Mouse (Mus musculus): Measurements from ENCODE around the gene Slfn3. TPM values are rescaled to one million over a fixed set of nuclear protein-coding genes. Genes with fewer than 3 reads are reported as not detected.
"Not testable (repeated sequence)": the region's sequence is repeated elsewhere in the genome, so short reads cannot be mapped to it uniquely, and the experiment has no call there.

Gene Slfn3
- polyA plus RNA-seq, 1 experiment from 2014 or later: 1.3 TPM

DNA sequence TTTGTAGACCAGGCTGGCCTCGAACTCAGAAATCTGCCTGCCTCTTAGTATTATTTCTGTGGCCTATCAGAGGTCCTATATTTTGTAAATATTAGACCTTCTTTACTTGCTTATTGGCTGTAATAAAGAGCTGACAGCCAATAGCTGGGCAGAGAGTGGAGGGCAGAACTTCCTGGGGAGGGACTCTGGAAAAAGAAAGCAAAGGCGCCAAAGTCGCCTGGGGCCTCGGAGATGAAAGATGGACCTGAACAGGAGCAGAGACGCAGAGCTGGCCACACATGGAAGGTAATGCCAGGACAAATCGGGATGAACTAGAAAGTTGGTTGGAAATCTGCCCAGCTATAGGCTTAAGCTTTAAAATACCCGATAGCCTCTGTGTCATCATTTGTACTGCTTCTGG lies 32.2 kb downstream of the Slfn3 start:
- ATAC-seq (ENCODE audit: insufficient number of reproducible peaks, insufficient read depth, low FRiP score, low read depth): no peak
- H3K4me2 ChIP-seq (ENCODE audit: low read length): 0 out of 2 replicates have a peak overlapping the region, but pooled peaks have one; percentile 4
- H3K9me3 ChIP-seq (ENCODE audit: control insufficient read depth, low read length): no peaks in the 10 kb centered on the region
- no peak overlapping the region for H3K4me3 ChIP-seq (ENCODE audit: control insufficient read depth in 1 of 2, insufficient read depth in 1 of 2, low read depth in 1 of 2, low read length in 2 of 2)
- no peak overlapping the region for H3K9ac ChIP-seq (ENCODE audit: low read length)
- no peaks in the 10 kb centered on the region for H3K4me1 ChIP-seq (ENCODE audit: control insufficient read depth in 2 of 2, insufficient read depth in 2 of 2, low read length in 2 of 2)
- WGBS: 74% methylated on average over 7 of the region's 7 CpGs
- H3K36me3 ChIP-seq (ENCODE audit: control insufficient read depth, insufficient read depth, low read length): no peaks in the 10 kb centered on the region
- H3K27me3 ChIP-seq (ENCODE audit: control insufficient read depth, insufficient read depth, low read length): no peaks in the 10 kb centered on the region
- H3K27ac ChIP-seq (replicated peaks in 1 of 2; ENCODE audit: control insufficient read depth in 1 of 2, insufficient read depth in 1 of 2, low read depth in 2 of 2, low read length in 2 of 2): no peak overlapping the region

DNA sequence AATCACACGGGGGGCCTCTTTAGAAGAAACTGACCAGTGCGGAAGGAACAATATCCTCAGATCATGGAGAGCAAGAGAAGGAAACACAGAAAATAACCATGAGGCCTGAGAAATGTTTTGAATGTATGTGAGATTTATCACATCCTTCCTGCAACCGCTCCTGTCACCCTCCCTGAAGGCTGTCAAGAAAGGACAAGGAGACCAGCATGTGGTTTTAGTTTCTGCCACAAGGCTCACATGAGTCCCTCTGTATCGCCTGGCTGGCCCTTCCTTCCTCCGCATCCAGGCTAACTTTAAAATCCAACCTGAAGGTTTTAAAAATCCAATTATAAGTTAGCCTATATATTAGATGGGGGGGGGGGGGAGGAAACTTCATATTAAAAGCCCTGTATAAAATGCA lies 32.7 kb downstream of the Slfn3 start:
- 81% methylated on average over 5 of the region's 5 CpGs for WGBS
- not testable (repeated sequence) for H3K4me3 ChIP-seq (ENCODE audit: control insufficient read depth in 1 of 2, insufficient read depth in 1 of 2, low read depth in 1 of 2, low read length in 2 of 2); H3K36me3 ChIP-seq (ENCODE audit: control insufficient read depth, insufficient read depth, low read length); H3K4me1 ChIP-seq (ENCODE audit: control insufficient read depth in 2 of 2, insufficient read depth in 2 of 2, low read length in 2 of 2); H3K9me3 ChIP-seq (ENCODE audit: control insufficient read depth, low read length); H3K27me3 ChIP-seq (ENCODE audit: control insufficient read depth, insufficient read depth, low read length); ATAC-seq (ENCODE audit: insufficient number of reproducible peaks, insufficient read depth, low FRiP score, low read depth); H3K9ac ChIP-seq (ENCODE audit: low read length); H3K27ac ChIP-seq (replicated peaks in 1 of 2; ENCODE audit: control insufficient read depth in 1 of 2, insufficient read depth in 1 of 2, low read depth in 2 of 2, low read length in 2 of 2)
- H3K4me2 ChIP-seq (ENCODE audit: low read length): 0 out of 2 replicates have a peak overlapping the region, but pooled peaks have one; percentile 4

DNA sequence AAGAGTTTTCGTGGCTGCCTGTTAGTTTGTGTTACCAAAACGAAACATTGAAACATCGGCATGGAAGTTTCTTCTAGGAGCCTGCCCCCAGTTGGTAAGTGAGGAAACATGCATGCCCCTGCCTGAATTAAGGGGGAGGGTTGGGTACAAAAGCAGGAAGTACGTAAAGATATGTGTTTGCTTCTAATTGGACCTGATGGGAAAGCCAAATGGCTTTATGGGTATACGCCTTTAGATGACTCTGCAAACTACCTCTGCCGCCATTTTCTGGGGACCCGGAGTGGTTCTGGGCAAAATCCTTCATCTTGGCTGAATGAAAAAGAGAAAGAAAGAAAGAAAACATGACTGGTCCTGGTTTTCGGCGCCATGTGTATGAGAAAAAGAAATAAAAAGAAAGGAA lies 33.1 kb downstream of the Slfn3 start:
- no peak overlapping the region for H3K9ac ChIP-seq (ENCODE audit: low read length)
- no peaks in the 10 kb centered on the region for H3K9me3 ChIP-seq (ENCODE audit: control insufficient read depth, low read length)
- no peaks in the 10 kb centered on the region for H3K27me3 ChIP-seq (ENCODE audit: control insufficient read depth, insufficient read depth, low read length)
- no peaks in the 10 kb centered on the region for H3K36me3 ChIP-seq (ENCODE audit: control insufficient read depth, insufficient read depth, low read length)
- H3K4me3 ChIP-seq (ENCODE audit: control insufficient read depth in 1 of 2, insufficient read depth in 1 of 2, low read depth in 1 of 2, low read length in 2 of 2): no peak overlapping the region
- no peak overlapping the region for H3K27ac ChIP-seq (replicated peaks in 1 of 2; ENCODE audit: control insufficient read depth in 1 of 2, insufficient read depth in 1 of 2, low read depth in 2 of 2, low read length in 2 of 2)
- no peak overlapping the region for H3K4me2 ChIP-seq (ENCODE audit: low read length)
- H3K4me1 ChIP-seq (ENCODE audit: control insufficient read depth in 2 of 2, insufficient read depth in 2 of 2, low read length in 2 of 2): no peaks in the 10 kb centered on the region
- 84% methylated on average over 9 of the region's 9 CpGs for WGBS
- no peak for ATAC-seq (ENCODE audit: insufficient number of reproducible peaks, insufficient read depth, low FRiP score, low read depth)

DNA sequence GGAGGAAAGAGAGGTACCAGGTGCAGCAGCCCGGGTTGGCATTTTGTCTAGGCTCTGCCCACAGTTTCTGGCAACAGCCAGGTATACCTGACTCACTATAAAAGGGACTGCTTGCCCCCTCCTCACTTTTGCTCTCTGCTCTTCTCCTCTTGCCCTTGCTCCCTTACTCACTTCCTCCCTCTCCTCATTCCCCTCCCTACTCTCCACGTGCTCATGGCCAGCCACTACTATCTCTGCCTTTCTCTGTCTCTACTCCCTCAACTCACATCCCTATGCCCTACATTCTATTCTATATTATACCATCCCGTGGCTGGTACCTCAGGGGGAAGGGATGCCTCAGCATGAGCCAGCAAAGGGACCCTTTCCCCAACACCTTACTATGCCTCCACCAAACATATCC lies 33.6 kb downstream of the Slfn3 start:
- no peak overlapping the region for H3K9ac ChIP-seq (ENCODE audit: low read length)
- no peak for ATAC-seq (ENCODE audit: insufficient number of reproducible peaks, insufficient read depth, low FRiP score, low read depth)
- H3K9me3 ChIP-seq (ENCODE audit: control insufficient read depth, low read length): no peaks in the 10 kb centered on the region
- H3K27ac ChIP-seq (replicated peaks in 1 of 2; ENCODE audit: control insufficient read depth in 1 of 2, insufficient read depth in 1 of 2, low read depth in 2 of 2, low read length in 2 of 2): no peak overlapping the region
- H3K27me3 ChIP-seq (ENCODE audit: control insufficient read depth, insufficient read depth, low read length): no peaks in the 10 kb centered on the region
- no peak overlapping the region for H3K4me2 ChIP-seq (ENCODE audit: low read length)
- 66% methylated on average over 3 of the region's 3 CpGs for WGBS
- H3K4me3 ChIP-seq (ENCODE audit: control insufficient read depth in 1 of 2, insufficient read depth in 1 of 2, low read depth in 1 of 2, low read length in 2 of 2): no peak overlapping the region
- H3K4me1 ChIP-seq (ENCODE audit: control insufficient read depth in 2 of 2, insufficient read depth in 2 of 2, low read length in 2 of 2): no peaks in the 10 kb centered on the region
- no peaks in the 10 kb centered on the region for H3K36me3 ChIP-seq (ENCODE audit: control insufficient read depth, insufficient read depth, low read length)

DNA sequence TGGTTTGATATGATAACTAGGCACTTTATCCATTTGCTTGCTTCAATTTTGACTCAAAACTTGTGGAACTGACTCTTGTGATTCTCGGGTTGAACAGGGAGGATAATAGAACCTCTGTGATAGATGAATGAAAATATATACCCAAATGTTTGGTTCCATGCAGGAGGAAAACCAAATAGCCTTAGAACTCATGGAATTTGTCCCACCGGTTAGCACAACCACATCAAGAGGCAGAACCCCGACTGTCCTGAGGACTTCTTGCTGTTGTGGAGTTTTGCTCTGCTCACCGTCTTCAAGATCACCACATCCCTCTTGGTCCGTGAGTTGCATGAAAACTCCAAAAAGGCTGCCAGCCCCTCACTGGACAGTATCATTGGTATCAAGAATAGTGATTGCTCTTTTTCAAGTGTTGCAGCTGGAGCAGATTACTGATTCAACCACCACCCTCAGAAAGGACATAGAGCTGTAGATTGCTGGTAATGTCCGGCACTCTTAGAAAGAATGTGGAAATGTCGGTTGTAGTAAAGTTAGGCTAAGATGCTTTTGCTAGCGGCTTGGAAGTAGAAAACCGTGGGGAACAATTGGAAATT lies 34.3 kb downstream of the Slfn3 start:
- H3K27me3 ChIP-seq (ENCODE audit: control insufficient read depth, insufficient read depth, low read length): no peaks in the 10 kb centered on the region
- no peaks in the 10 kb centered on the region for H3K9me3 ChIP-seq (ENCODE audit: control insufficient read depth, low read length)
- H3K27ac ChIP-seq (replicated peaks in 1 of 2; ENCODE audit: control insufficient read depth in 1 of 2, insufficient read depth in 1 of 2, low read depth in 2 of 2, low read length in 2 of 2): no peak overlapping the region
- 78% methylated on average over 9 of the region's 9 CpGs for WGBS
- no peak overlapping the region for H3K4me2 ChIP-seq (ENCODE audit: low read length)
- H3K4me3 ChIP-seq (ENCODE audit: control insufficient read depth in 1 of 2, insufficient read depth in 1 of 2, low read depth in 1 of 2, low read length in 2 of 2): no peak overlapping the region
- no peaks in the 10 kb centered on the region for H3K4me1 ChIP-seq (ENCODE audit: control insufficient read depth in 2 of 2, insufficient read depth in 2 of 2, low read length in 2 of 2)
- ATAC-seq (ENCODE audit: insufficient number of reproducible peaks, insufficient read depth, low FRiP score, low read depth): no peak
- H3K36me3 ChIP-seq (ENCODE audit: control insufficient read depth, insufficient read depth, low read length): no peaks in the 10 kb centered on the region
- H3K9ac ChIP-seq (ENCODE audit: low read length): no peak overlapping the region

DNA sequence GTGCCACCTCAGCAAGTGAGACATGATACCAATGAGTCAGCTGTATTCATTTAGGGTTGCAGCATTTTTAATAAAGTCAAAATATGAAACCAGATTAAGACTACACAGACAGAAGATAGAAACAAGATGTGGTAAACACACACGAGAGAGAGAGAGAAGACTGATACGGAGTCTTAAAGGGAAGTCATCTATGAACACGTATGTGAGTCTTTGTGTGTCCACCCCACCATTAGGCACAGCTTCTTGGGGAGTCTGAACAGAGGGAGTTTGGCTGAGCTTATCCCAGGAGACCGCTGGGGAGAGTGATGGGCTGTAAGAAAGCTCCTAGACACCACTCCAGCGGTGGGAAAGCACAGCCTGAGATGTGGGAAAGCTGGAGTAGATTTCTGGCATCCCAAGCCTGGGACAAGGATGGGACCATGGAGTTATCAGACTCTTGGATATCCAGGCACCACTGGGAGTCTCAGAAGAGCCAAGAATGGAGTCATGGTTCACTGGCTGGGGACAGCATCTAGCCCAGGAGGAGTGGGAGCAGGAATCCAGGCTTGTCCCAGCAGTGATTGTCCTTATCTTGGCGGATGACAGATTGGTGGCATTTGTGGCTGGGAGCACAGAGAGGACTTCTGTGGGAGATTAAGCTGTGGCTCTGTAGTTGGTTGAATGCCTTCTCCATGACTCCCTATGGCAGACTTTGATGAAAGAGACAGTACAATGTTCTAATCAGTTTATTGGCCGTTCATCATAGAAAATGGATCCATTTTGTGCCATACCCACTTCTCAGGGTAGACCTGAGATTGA lies 37.0 kb downstream of the Slfn3 start:
- Histone ChIP-seq H3K4me2 (ENCODE audit: low read length) (no peak overlapping the region), H3K36me3 (ENCODE audit: control insufficient read depth, insufficient read depth, low read length) (no peaks in the 10 kb centered on the region), H3K9me3 (ENCODE audit: control insufficient read depth, low read length) (no peaks in the 10 kb centered on the region), H3K27me3 (ENCODE audit: control insufficient read depth, insufficient read depth, low read length) (no peaks in the 10 kb centered on the region), H3K27ac (replicated peaks in 1 of 2; ENCODE audit: control insufficient read depth in 1 of 2, insufficient read depth in 1 of 2, low read depth in 2 of 2, low read length in 2 of 2) (no peak overlapping the region), H3K4me3 (ENCODE audit: control insufficient read depth in 1 of 2, insufficient read depth in 1 of 2, low read depth in 1 of 2, low read length in 2 of 2) (no peak overlapping the region), H3K9ac (ENCODE audit: low read length) (no peak overlapping the region), H3K4me1 (ENCODE audit: control insufficient read depth in 2 of 2, insufficient read depth in 2 of 2, low read length in 2 of 2) (no peaks in the 10 kb centered on the region)
- no peak for ATAC-seq (ENCODE audit: insufficient number of reproducible peaks, insufficient read depth, low FRiP score, low read depth)
- 63% methylated on average over 7 of the region's 7 CpGs for WGBS

DNA sequence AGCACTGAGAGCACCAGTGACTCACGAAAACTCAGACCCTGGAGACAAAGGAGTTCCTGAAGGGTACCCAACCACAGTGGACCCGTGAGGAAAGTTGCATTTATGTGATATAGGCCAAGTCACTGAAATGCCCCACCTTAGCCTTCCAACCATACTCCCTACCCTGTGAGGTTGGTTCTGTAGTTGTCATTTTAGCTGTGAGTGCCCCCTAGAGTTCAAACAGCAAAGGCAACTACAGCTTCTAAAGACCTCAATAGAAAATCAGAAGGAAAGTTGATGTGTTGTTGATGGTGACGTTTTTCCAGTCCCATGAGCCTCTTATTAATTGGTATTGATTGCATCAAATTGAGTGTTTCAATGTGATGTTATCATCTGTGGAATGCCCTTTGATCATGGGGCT lies 39.8 kb downstream of the Slfn3 start:
- no peak for ATAC-seq (ENCODE audit: insufficient number of reproducible peaks, insufficient read depth, low FRiP score, low read depth)
- Histone ChIP-seq H3K4me3 (ENCODE audit: control insufficient read depth in 1 of 2, insufficient read depth in 1 of 2, low read depth in 1 of 2, low read length in 2 of 2) (no peak overlapping the region), H3K27me3 (ENCODE audit: control insufficient read depth, insufficient read depth, low read length) (no peaks in the 10 kb centered on the region), H3K27ac (replicated peaks in 1 of 2; ENCODE audit: control insufficient read depth in 1 of 2, insufficient read depth in 1 of 2, low read depth in 2 of 2, low read length in 2 of 2) (no peak overlapping the region), H3K9me3 (ENCODE audit: control insufficient read depth, low read length) (no peaks in the 10 kb centered on the region), H3K4me1 (ENCODE audit: control insufficient read depth in 2 of 2, insufficient read depth in 2 of 2, low read length in 2 of 2) (no peaks in the 10 kb centered on the region), H3K36me3 (ENCODE audit: control insufficient read depth, insufficient read depth, low read length) (no peaks in the 10 kb centered on the region), H3K9ac (ENCODE audit: low read length) (no peak overlapping the region), H3K4me2 (ENCODE audit: low read length) (no peak overlapping the region)
- 56% methylated on average over 3 of the region's 3 CpGs for WGBS

DNA sequence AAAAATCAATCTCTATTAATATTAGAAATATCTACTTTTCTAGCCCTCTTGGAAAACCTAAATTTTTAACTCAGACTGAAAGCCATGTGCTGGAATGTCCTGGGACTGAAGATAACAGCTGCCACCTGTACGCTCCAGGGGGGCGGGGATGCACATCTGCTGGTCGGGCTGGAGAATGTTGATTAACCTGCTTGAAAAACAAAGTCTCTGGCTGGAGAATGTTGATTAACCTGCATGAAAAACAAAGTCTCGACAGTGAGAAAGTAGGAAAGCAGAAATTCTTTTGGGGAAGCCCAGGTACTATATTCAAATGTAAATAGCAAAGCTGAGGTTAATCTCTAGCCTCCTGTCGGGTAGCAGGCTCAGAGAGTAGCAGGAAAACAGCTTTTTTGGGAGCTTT lies 42.5 kb downstream of the Slfn3 start:
- not testable (repeated sequence) for H3K4me2 ChIP-seq (ENCODE audit: low read length); H3K27me3 ChIP-seq (ENCODE audit: control insufficient read depth, insufficient read depth, low read length); H3K27ac ChIP-seq (replicated peaks in 1 of 2; ENCODE audit: control insufficient read depth in 1 of 2, insufficient read depth in 1 of 2, low read depth in 2 of 2, low read length in 2 of 2); H3K36me3 ChIP-seq (ENCODE audit: control insufficient read depth, insufficient read depth, low read length); H3K4me3 ChIP-seq (ENCODE audit: control insufficient read depth in 1 of 2, insufficient read depth in 1 of 2, low read depth in 1 of 2, low read length in 2 of 2); H3K9me3 ChIP-seq (ENCODE audit: control insufficient read depth, low read length); ATAC-seq (ENCODE audit: insufficient number of reproducible peaks, insufficient read depth, low FRiP score, low read depth); H3K9ac ChIP-seq (ENCODE audit: low read length); H3K4me1 ChIP-seq (ENCODE audit: control insufficient read depth in 2 of 2, insufficient read depth in 2 of 2, low read length in 2 of 2)
- WGBS: 36% methylated on average over 5 of the region's 5 CpGs
